Comparison of ENCODE assay signal across 8 mouse cellular contexts in the genomic region with DNA sequence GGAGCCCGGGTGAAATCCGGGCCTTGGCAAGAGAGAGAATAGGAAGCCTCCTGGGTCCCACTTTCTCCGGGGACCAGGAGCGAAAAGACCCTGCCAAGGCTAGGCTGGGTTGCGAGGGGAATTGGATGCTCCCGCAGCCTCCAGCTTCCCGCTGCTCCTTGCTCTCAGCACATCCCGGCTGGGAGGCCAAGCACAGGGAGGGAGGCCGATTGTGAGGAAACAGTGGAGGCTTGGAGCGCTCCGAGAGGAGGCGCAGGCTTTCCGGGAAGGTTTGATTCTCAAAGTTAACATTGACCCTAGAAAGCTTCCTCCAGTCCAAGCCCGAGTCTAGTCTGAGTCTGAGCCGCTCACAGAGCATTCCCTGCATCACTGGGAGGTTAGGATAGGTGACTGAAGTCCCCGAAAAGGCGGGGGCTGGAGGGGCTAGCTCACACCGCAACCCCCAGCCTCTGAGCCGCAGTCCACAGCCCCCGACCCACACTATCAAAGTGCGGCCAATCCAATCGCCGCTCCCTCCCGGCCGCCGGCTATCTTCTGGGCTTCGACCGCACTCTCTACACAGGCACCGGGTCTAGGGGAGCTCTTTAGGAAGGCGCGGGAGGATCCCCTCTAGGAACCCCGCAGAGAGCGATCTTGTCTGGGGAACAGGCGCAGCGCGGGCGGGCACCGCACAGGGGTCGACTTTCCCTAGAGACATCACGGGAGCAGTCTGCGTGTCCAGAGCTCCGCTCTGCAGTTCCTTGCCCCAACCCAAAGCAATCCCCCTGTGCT. TPM values are rescaled to one million over a fixed set of nuclear protein-coding genes. Genes with fewer than 3 reads are reported as not detected.
A peak's percentile ranks its signal among the peaks of the same experiment; 100 is the strongest.
DNase-seq lines count a peak whose midpoint lies in the region; ATAC-seq and TF ChIP-seq lines count a peak whose summit lies in the region.

No protein-coding gene starts in this region.

- peak overlapping the region; percentile 78 for H3K4me3 ChIP-seq in hindbrain, embryonic 13.5 days
- H3K4me3 ChIP-seq in limb, embryonic 11.5 days (ENCODE audit: low read depth, low read length), result peak overlapping the region; percentile 94
- peak overlapping the region; percentile 80 for H3K4me3 ChIP-seq in midbrain, embryonic 13.5 days (replicated peaks)
- H3K4me3 ChIP-seq in stomach, postnatal 0 days (ENCODE audit: low read depth, low read length), result peak overlapping the region; percentile 69

- H3K4me1 ChIP-seq in hindbrain, embryonic 13.5 days (replicated peaks), result peaks cover 37% of the 10 kb centered on the region
- H3K4me1 ChIP-seq in limb, embryonic 11.5 days (ENCODE audit: control insufficient read depth, insufficient read depth, low read length), result 0 out of 2 replicates have a peak, but pooled peaks cover 8% of the 10 kb centered on the region
- H3K4me1 ChIP-seq in midbrain, embryonic 13.5 days (replicated peaks), result peaks cover 32% of the 10 kb centered on the region
- H3K4me1 ChIP-seq in stomach, postnatal 0 days (replicated peaks; ENCODE audit: control insufficient read depth, insufficient read depth), result no peaks in the 10 kb centered on the region

- no peaks in the 10 kb centered on the region for H3K9me3 ChIP-seq in hindbrain, embryonic 13.5 days
- no peaks in the 10 kb centered on the region for H3K9me3 ChIP-seq in limb, embryonic 11.5 days (ENCODE audit: control insufficient read depth, low read length)
- no peaks in the 10 kb centered on the region for H3K9me3 ChIP-seq in midbrain, embryonic 13.5 days
- H3K9me3 ChIP-seq in stomach, postnatal 0 days (ENCODE audit: control insufficient read depth, low read length), result no peaks in the 10 kb centered on the region

- H3K36me3 ChIP-seq in hindbrain, embryonic 13.5 days, result no peaks in the 10 kb centered on the region
- no peaks in the 10 kb centered on the region for H3K36me3 ChIP-seq in limb, embryonic 11.5 days (ENCODE audit: control insufficient read depth, insufficient read depth, low read length)
- H3K36me3 ChIP-seq in midbrain, embryonic 13.5 days, result no peaks in the 10 kb centered on the region
- H3K36me3 ChIP-seq in stomach, postnatal 0 days (ENCODE audit: control insufficient read depth, insufficient read depth, low read length), result no peaks in the 10 kb centered on the region

- TF ChIP-seq EP300 in stomach, postnatal 0 days (optimal IDR thresholded peaks at IDR 0.05), result no peak

- under 1% methylated on average over 42 of the region's 42 CpGs for WGBS in hindbrain, embryonic 13.5 days
- WGBS in limb, embryonic 11.5 days, result under 1% methylated on average over 42 of the region's 42 CpGs
- WGBS in midbrain, embryonic 13.5 days, result under 1% methylated on average over 42 of the region's 42 CpGs
- WGBS in stomach, postnatal 0 days, result 0% methylated on average over 35 of the region's 42 CpGs

- peak overlapping the region; percentile 93 for H3K9ac ChIP-seq in hindbrain, embryonic 13.5 days
- peak overlapping the region; percentile 99 for H3K9ac ChIP-seq in limb, embryonic 11.5 days (ENCODE audit: low read length)
- peak overlapping the region; percentile 91 for H3K9ac ChIP-seq in midbrain, embryonic 13.5 days (replicated peaks)
- H3K9ac ChIP-seq in stomach, postnatal 0 days (ENCODE audit: low read length), result peak overlapping the region; percentile 79

- peak overlapping the region; percentile 90 for H3K4me2 ChIP-seq in hindbrain, embryonic 13.5 days
- peak overlapping the region; percentile 81 for H3K4me2 ChIP-seq in limb, embryonic 11.5 days (ENCODE audit: low read depth, severe bottlenecking)
- H3K4me2 ChIP-seq in midbrain, embryonic 13.5 days (replicated peaks), result peak overlapping the region; percentile 92
- H3K4me2 ChIP-seq in stomach, postnatal 0 days (replicated peaks; ENCODE audit: low read depth), result peak overlapping the region; percentile 53

- peak; percentile 71 for DNase-seq in Muller cell, postnatal 12 days (ENCODE audit: inconsistent ontology term)
- peak; percentile 59 for DNase-seq in adrenal gland, postnatal 25 days
- DNase-seq in forelimb bud, embryonic 11.5 days (ENCODE audit: low read depth, low spot score), result peak; percentile 29
- DNase-seq in limb, embryonic 11.5 days (ENCODE audit: low spot score), result peak; percentile 74
- peak; percentile 26 for DNase-seq in stomach, postnatal 0 days (ENCODE audit: low spot score)
- no peak for DNase-seq in T-cell, adult 2 months (ENCODE audit: low spot score)

- H3K27ac ChIP-seq in hindbrain, embryonic 13.5 days, result peak overlapping the region; percentile 93
- peak overlapping the region; percentile 99 for H3K27ac ChIP-seq in limb, embryonic 11.5 days (replicated peaks; ENCODE audit: low read depth, low read length)
- H3K27ac ChIP-seq in midbrain, embryonic 13.5 days, result peak overlapping the region; percentile 91
- peak overlapping the region; percentile 90 for H3K27ac ChIP-seq in stomach, postnatal 0 days (replicated peaks)

- TF ChIP-seq CTCF in stomach, postnatal 0 days (IDR thresholded peaks at IDR 0.05; ENCODE audit: low read depth), result peak; percentile 36; the same call in 1 of the 2 replicates

- H3K27me3 ChIP-seq in hindbrain, embryonic 13.5 days, result peaks cover 34% of the 10 kb centered on the region
- H3K27me3 ChIP-seq in limb, embryonic 11.5 days (ENCODE audit: control insufficient read depth, insufficient read depth, low read length), result no peaks in the 10 kb centered on the region; the same call in 1 of the 2 replicates
- H3K27me3 ChIP-seq in midbrain, embryonic 13.5 days, result peaks cover 41% of the 10 kb centered on the region
- H3K27me3 ChIP-seq in stomach, postnatal 0 days (ENCODE audit: control insufficient read depth, insufficient read depth, low read length), result no peaks in the 10 kb centered on the region

- ATAC-seq in hindbrain, embryonic 13.5 days (ENCODE audit: low FRiP score), result peak; percentile 52
- peak; percentile 36 for ATAC-seq in limb, embryonic 11.5 days (ENCODE audit: insufficient number of reproducible peaks, low FRiP score, low TSS enrichment, low read depth)
- ATAC-seq in midbrain, embryonic 13.5 days, result peak; percentile 59
- ATAC-seq in stomach, postnatal 0 days (ENCODE audit: low FRiP score, low TSS enrichment), result peak; percentile 22; the same call in 1 of the 2 replicates

RNA-seq across cellular contexts. Expression of a gene that starts 1.4 kb away (rescaled TPM):
- total RNA-seq in adrenal gland, postnatal 25 days (2021), result 7.8 and 8.5 TPM in 2 replicates
- 34.9 and 41.3 TPM in 2 replicates for polyA plus RNA-seq in hindbrain, embryonic 13.5 days (2015; fragmentation: Nextera tagmentation; extraction: Ambion mirVana)
- polyA plus RNA-seq in limb, embryonic 11.5 days (2014; fragmentation: Nextera tagmentation; extraction: Ambion mirVana), result 160 and 163 TPM in 2 replicates
- polyA plus RNA-seq in midbrain, embryonic 13.5 days (2015; fragmentation: Nextera tagmentation; extraction: Ambion mirVana), result 28.2 and 29.7 TPM in 2 replicates
- polyA plus RNA-seq in stomach, postnatal 0 days (2015; fragmentation: Nextera tagmentation; extraction: Ambion mirVana), result 26.4 and 27.5 TPM in 2 replicates
